Mouse (Mus musculus) heart, embryonic 10.5 days (tissue): ENCODE data around the gene Olfr870. TPM values are rescaled to one million over a fixed set of nuclear protein-coding genes. Genes with fewer than 3 reads are reported as not detected.
"Not testable (repeated sequence)": the region's sequence is repeated elsewhere in the genome, so short reads cannot be mapped to it uniquely, and the experiment has no call there.

Experiments
- DNase-seq: peaks from one replicate; pipeline ENCODE4 v3.0.0-alpha.2; 2017; ENCODE audit warnings: low spot score
- H3K27ac ChIP-seq: fragments of 300-500 bp; sonication (generic); 2 replicates; pipeline ENCODE4 v1.5.1; 2016; ENCODE audit warnings: mild to moderate bottlenecking
- H3K27me3 ChIP-seq: fragments of 300-500 bp; sonication (generic); 2 replicates; pipeline ENCODE4 v1.6.1; 2016; ENCODE audit warnings: mild to moderate bottlenecking; ENCODE audit not compliant: poor library complexity, insufficient read depth, severe bottlenecking
- H3K36me3 ChIP-seq: fragments of 300-500 bp; sonication (generic); 2 replicates; pipeline ENCODE4 v1.6.1; 2016; ENCODE audit warnings: mild to moderate bottlenecking, moderate library complexity
- H3K4me1 ChIP-seq: fragments of 300-500 bp; sonication (generic); 2 replicates; pipeline ENCODE4 v1.6.1; 2016; ENCODE audit warnings: mild to moderate bottlenecking
- H3K4me3 ChIP-seq: fragments of 300-500 bp; sonication (generic); 2 replicates; pipeline ENCODE4 v1.5.1; 2016; ENCODE audit warnings: mild to moderate bottlenecking, moderate library complexity
- H3K9me3 ChIP-seq: fragments of 300-500 bp; sonication (generic); 2 replicates; pipeline ENCODE4 v1.6.1; 2016; ENCODE audit warnings: mild to moderate bottlenecking, moderate library complexity
- WGBS: fragments of 180-500 bp; shearing (Covaris S2); methylation state at CpG from one replicate; pipeline ENCODE4 v1.1.7; 2016; 5-methylcytosine and 5-hydroxymethylcytosine counted together
- polyA plus RNA-seq: library from polyadenylated mRNA; unstranded; fragments of >200 nt; fragmentation: Nextera tagmentation; extraction: Ambion mirVana; gene quantifications from 2 replicates; pipeline ENCODE4 v1.2.1, GENCODE M21; 2016

The Olfr870 gene
- polyA plus RNA-seq: not detected in 2 replicates

DNA sequence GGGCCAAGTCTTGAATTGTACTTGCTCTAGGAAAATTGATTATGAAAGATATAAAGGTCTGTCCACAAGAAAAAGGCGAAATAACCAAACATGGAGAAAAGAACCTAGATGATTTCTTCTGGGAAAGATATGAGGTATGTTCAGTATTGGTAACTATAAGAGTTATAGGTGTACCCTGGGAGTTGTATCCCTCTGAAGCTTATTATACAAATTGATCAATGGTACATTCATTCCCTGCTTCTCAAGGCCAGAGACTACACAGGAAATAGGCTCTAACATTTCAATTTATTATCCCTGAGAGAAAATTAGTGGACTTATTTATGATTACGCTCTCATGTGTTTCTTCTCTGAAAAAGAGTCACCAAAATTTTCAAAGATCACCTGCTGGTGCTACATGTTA, at the start of gene Olfr870:
Olfr870 (minus strand) TSS at position 101 of the 400 bp plus-strand sequence.
- DNase-seq: no peak
- no peak within 1 kb of the TSS for H3K27ac ChIP-seq
- no peaks in the 10 kb centered on the region for H3K27me3 ChIP-seq
- H3K36me3 ChIP-seq: no peaks in the 10 kb centered on the region
- no peaks in the 10 kb centered on the region for H3K4me1 ChIP-seq
- 72% methylated on average over 2 of the region's 2 CpGs for WGBS
- no peak within 1 kb of the TSS for H3K4me3 ChIP-seq
- 0 out of 2 replicates have a peak, but pooled peaks cover 2% of the 10 kb centered on the region for H3K9me3 ChIP-seq

DNA sequence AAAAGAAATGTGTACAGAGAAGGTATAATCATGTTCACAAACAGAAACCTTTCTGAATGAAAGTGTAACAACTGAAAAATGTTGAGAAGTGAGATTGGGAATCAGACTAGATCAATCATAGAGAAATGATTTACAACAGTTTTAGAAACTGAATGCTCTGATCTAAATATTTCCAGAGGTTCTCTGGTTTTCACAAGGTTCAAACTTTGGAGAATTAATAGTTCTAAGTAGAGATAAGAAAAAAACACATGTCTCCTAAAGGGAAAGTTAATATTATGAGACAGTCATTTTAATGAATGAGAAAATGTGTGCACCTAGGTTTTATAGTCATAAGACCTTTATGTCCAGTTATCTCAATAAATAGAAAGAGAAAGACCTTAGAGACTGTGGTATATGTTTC, 38.0 kb upstream of the Olfr870 start, which contains the start of gene Olfr871:
Olfr871 (plus strand) TSS at position 301 of the 400 bp plus-strand sequence.
- Histone ChIP-seq H3K4me3 (no peak within 1 kb of the TSS), H3K27ac (no peak within 1 kb of the TSS), H3K9me3 (0 out of 2 replicates have a peak, but pooled peaks cover 2% of the 10 kb centered on the region)

DNA sequence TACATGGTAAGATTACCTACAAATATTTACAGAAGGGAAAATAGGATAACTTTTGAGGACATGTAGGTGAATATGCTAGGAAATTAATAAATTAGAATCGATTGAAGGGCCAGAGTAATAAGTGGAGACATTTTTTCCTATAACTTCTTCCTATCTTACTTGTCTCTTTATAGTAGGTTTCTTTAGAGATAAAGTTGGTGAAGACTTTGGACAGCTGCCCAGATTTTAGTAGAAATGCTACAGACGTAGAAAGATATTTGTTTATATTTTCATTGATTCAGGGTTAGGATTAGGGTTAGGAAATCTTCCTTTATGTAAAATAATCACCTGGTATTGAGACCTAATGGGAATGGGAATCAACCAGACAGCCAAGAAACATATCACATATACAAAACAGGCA, 37.6 kb upstream of the Olfr870 start:
- Histone ChIP-seq H3K27me3 (no peaks in the 10 kb centered on the region), H3K4me1 (no peaks in the 10 kb centered on the region), H3K36me3 (no peaks in the 10 kb centered on the region), H3K4me3 (no peak overlapping the region), H3K27ac (no peak overlapping the region), H3K9me3 (no peaks in the 10 kb centered on the region)
- no peak for DNase-seq
- WGBS: 67% methylated on average over 2 of the region's 2 CpGs

More for the DNA sequence above, 38.0 kb upstream of the Olfr870 start, which contains the start of gene Olfr871:
- Histone ChIP-seq H3K36me3 (no peaks in the 10 kb centered on the region), H3K27me3 (no peaks in the 10 kb centered on the region), H3K4me1 (no peaks in the 10 kb centered on the region)
- no peak for DNase-seq

DNA sequence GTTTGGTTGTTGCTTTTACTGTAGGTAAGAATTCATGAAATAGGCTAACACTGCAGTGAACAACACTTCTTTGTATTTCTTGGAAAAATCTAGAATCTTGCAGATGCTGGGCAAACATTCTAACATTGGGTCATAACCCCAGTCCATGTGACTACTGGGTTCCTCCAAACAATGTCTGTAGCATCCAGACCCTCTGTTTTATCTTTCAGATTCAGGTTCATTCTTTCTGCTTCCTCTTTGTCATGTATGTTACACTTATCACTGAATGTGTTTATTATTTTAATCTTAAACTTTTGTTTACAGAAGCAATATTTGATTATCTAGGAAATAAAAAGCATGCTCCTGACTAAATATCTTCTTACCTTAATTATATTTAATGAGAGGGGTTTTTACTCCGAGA, 37.0 kb upstream of the Olfr870 start:
- Histone ChIP-seq H3K4me1 (no peaks in the 10 kb centered on the region), H3K27ac (no peak overlapping the region), H3K9me3 (no peaks in the 10 kb centered on the region), H3K36me3 (no peaks in the 10 kb centered on the region), H3K27me3 (no peaks in the 10 kb centered on the region), H3K4me3 (no peak overlapping the region)
- 49% methylated on average over 1 of the region's 1 CpGs for WGBS
- no peak for DNase-seq

DNA sequence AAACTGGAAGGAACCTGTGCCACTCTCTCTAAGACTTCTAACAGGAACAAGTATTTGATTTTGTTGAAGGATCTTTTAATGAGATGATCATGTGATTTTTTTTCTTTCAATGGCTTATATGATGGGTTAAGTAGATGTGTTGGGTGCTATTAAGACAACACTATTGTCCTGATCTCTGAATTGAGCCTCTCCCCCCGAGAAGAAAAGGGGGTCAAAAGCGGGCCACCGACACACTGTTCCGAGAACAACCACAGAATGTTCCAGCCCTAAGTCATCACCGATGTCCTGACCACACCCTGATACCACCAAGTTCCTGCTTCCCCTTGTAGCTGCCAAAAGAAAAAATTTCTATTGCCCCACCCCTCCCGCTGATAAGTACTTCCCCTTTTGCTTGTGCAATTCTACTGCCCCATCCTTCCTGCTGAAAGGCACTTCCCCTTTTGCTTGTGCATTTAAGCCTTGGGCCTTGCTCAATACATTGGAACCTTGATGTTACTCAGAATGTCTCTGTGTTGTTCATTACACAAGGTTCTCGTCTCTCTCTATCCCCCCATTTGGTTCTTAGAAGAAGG, 29.6 kb upstream of the Olfr870 start:
- H3K36me3 ChIP-seq, H3K4me1 ChIP-seq: not testable (repeated sequence)
- WGBS: 86% methylated on average over 7 of the region's 7 CpGs

DNA sequence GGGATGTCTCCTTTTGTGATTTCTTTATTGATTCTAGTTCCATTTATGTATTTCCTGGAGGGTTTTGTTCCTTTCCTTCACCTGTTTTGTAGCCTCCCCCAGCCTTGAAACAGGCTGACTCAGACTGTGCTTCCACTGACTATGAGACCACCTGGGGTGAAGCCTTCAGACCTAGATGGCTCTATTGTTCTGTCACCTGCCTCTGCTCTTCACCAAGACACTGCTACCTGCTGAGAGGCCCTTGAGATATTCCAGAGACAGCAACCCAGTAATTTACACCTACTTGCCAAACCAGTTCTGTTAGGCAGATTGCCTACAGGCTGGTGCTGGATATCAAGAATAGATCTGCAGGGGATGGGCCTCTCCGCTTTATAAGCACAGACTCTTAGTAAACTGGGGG, 28.3 kb upstream of the Olfr870 start:
- DNase-seq: no peak
- Histone ChIP-seq H3K9me3 (peaks cover 5% of the 10 kb centered on the region; the same call in 1 of the 2 replicates), H3K4me1 (no peaks in the 10 kb centered on the region), H3K27me3 (no peaks in the 10 kb centered on the region), H3K4me3 (no peak overlapping the region), H3K27ac (no peak overlapping the region), H3K36me3 (no peaks in the 10 kb centered on the region)
- 61% methylated on average over 1 of the region's 1 CpGs for WGBS

More for the DNA sequence above, 29.6 kb upstream of the Olfr870 start:
- not testable (repeated sequence) for H3K9me3 ChIP-seq, H3K27ac ChIP-seq, DNase-seq, H3K27me3 ChIP-seq, H3K4me3 ChIP-seq

DNA sequence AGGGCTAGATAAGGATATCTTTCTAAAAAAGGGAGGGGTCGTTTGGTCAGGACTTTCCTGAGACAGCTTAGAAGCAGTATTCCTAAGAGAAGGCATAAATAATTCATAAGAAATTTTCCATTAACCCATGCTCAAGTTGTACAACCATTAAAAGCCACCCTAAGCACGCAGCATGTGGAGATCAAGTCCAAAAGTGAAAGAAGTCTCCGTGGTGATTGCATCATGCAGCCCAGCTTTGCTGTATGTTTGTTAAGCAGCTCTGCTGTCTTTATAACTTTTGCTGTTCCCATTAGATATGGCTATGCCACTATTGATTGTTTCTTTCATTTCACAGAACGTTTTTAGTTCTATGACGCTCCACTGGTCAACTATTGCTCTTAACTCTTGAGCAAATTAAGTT, 5.6 kb upstream of the Olfr870 start:
- Histone ChIP-seq H3K36me3 (no peaks in the 10 kb centered on the region), H3K27me3 (no peaks in the 10 kb centered on the region), H3K4me1 (no peaks in the 10 kb centered on the region), H3K4me3 (no peak overlapping the region), H3K9me3 (peaks cover 10% of the 10 kb centered on the region), H3K27ac (no peak overlapping the region)
- no peak for DNase-seq
- WGBS: 68% methylated on average over 5 of the region's 5 CpGs

DNA sequence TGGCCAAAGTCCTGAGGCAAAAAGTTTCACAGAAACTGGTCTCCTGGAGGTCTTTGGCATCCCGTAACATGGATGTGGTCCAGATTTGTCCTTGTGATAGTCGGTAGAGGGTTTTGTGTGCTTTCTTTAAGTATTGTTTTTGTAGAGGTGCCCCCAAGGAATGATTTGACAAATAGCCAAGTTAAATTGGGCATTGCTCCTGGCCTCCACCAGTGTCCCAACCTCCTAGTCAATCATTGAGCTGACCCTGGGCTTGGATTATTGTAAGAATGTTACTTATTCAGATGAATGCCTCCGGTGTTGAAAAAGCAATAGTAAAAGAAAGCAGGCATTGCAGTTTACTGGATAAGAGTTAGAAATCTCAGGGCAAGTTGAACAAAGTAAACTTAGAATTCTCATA, 24.2 kb downstream of the Olfr870 start:
- DNase-seq: no peak
- Histone ChIP-seq H3K27me3 (no peaks in the 10 kb centered on the region), H3K27ac (no peak overlapping the region), H3K36me3 (no peaks in the 10 kb centered on the region), H3K9me3 (peaks cover 5% of the 10 kb centered on the region; the same call in 1 of the 2 replicates), H3K4me1 (no peaks in the 10 kb centered on the region), H3K4me3 (no peak overlapping the region)
- WGBS: 80% methylated on average over 3 of the region's 3 CpGs

DNA sequence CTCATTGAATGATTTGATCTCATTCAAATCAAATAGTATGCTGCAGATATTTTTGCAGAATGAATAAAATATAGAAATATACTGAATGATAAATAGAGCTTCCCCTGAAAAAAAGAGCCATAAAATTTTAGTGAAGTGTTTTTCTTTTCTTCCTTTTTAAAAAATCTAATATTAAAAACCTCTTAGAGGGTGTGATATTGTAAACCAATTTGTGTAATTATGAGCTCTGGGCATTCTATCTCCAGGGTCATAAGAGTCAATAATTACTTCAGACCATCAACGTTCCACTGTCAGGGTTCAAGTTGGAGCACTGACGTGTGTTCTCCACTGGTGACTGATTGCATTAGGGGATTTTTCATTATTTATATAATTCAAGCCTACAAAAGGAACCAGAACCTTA, 45.1 kb downstream of the Olfr870 start, which contains the start of gene Olfr869:
Olfr869 (plus strand) TSS at position 301 of the 400 bp plus-strand sequence.
- Histone ChIP-seq H3K36me3 (no peaks in the 10 kb centered on the region), H3K4me1 (no peaks in the 10 kb centered on the region), H3K27ac (no peak within 1 kb of the TSS), H3K4me3 (no peak within 1 kb of the TSS), H3K9me3 (peaks cover 2% of the 10 kb centered on the region; the same call in 1 of the 2 replicates), H3K27me3 (no peaks in the 10 kb centered on the region)
- DNase-seq: no peak
- 72% methylated on average over 2 of the region's 2 CpGs for WGBS

Other genes starting within 250 kb of the Olfr870 start
- gene Olfr866, start 146.0 kb downstream of the Olfr870 start, polyA plus RNA-seq: not detected in 2 replicates
- gene Olfr867, start 116.5 kb downstream of the Olfr870 start, polyA plus RNA-seq: not detected in 2 replicates
- gene Olfr868, start 75.4 kb downstream of the Olfr870 start, polyA plus RNA-seq: not detected in 2 replicates
- not detected in 2 replicates for gene Olfr869, start 45.0 kb downstream of the Olfr870 start, polyA plus RNA-seq
- not detected in 2 replicates for gene Olfr871, start 38.1 kb upstream of the Olfr870 start, polyA plus RNA-seq
- not detected in 2 replicates for gene Olfr872, start 63.1 kb upstream of the Olfr870 start, polyA plus RNA-seq
- not detected in 2 replicates for gene Olfr39, start 108.3 kb upstream of the Olfr870 start, polyA plus RNA-seq
- gene Olfr873, start 124.5 kb upstream of the Olfr870 start, polyA plus RNA-seq: not detected in 2 replicates
- 0.06 TPM in 1 of 2 replicates, not detected in the other for gene Olfr18, start 162.0 kb upstream of the Olfr870 start, polyA plus RNA-seq
- 20.9 and 25.0 TPM in 2 replicates for gene Zfp560, start 211.1 kb upstream of the Olfr870 start, polyA plus RNA-seq